Mouse (Mus musculus) embryonic fibroblast, embryonic 13.5 days (primary cell): ENCODE measurements around the gene Frmd4b.

Experiments
- CTCF ChIP-seq: IDR thresholded peaks from 2 replicates; pipeline ENCODE4 v1.5.1; 2011; ENCODE audit warnings: mild to moderate bottlenecking, control low read depth, low read length, moderate library complexity, borderline replicate concordance; ENCODE audit not compliant: insufficient read depth
- POLR2A ChIP-seq: IDR thresholded peaks from 2 replicates; pipeline ENCODE4 v1.6.1; 2011; ENCODE audit warnings: low read depth, mild to moderate bottlenecking, control low read depth, low read length, moderate library complexity

DNA sequence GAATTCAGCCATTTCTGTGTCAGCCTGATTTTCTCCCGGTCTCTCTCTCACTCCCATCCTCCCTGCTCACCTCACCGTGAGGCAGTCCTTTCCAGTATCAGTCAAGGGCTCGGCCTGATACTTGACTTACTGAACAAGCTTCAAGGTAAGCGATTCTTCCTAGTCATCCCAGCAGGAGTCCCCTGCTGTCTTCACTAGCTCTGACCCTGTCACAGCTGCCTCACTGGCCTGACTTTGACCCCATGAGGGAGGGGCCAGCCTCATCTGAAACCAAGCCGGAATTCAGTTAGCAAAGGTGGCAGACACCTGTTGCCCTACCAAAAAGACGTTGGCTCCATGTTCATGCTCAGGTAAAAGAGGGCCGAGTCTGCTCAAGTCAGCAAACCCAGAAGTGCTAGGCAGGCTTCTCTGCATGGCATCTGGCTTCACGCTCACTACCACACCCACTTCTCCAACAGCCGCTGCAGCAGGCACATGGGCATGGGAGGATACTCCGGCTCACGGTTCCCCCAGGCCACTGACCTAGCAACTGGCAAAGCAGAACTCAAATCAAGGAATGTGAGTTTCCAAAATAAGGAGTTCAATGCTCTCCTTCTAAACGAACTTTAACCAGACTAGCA is 99.6 kb downstream of the Frmd4b start:
- TF ChIP-seq CTCF (no peak), POLR2A (no peak)
